Mouse (Mus musculus) testis, adult 2 months (tissue): ENCODE data around the gene Elmsan1. TPM values are rescaled to one million over a fixed set of nuclear protein-coding genes. Genes with fewer than 3 reads are reported as not detected.

Experiments
- H3K27ac ChIP-seq: fragments of 200-500 bp; 2 replicates; pipeline ENCODE4 v1.5.1; 2012; ENCODE audit warnings: low read depth, low read length; ENCODE audit not compliant: control insufficient read depth, insufficient read depth
- H3K27me3 ChIP-seq: fragments of 200-500 bp; 2 replicates; pipeline ENCODE4 v1.6.1; 2012; ENCODE audit warnings: mild to moderate bottlenecking, low read length, moderate library complexity; ENCODE audit not compliant: control insufficient read depth, insufficient read depth
- H3K36me3 ChIP-seq: fragments of 200-500 bp; 2 replicates; pipeline ENCODE4 v1.6.1; 2012; ENCODE audit warnings: mild to moderate bottlenecking, low read length; ENCODE audit not compliant: control insufficient read depth, insufficient read depth
- H3K4me1 ChIP-seq: fragments of 200-500 bp; 2 replicates; pipeline ENCODE4 v1.6.1; 2012; ENCODE audit warnings: low read length; ENCODE audit not compliant: control insufficient read depth, insufficient read depth
- H3K4me3 ChIP-seq: fragments of 200-500 bp; 2 replicates; pipeline ENCODE4 v1.5.1; 2012; ENCODE audit warnings: low read depth, mild to moderate bottlenecking, low read length, moderate library complexity, mixed read lengths; ENCODE audit not compliant: control insufficient read depth
- CTCF ChIP-seq: fragments of 200-500 bp; IDR thresholded peaks from 2 replicates; pipeline ENCODE4 v1.5.1; 2012; ENCODE audit warnings: low read depth, mild to moderate bottlenecking, inconsistent platforms, low read length, moderate library complexity; ENCODE audit not compliant: control insufficient read depth, insufficient read depth, insufficient replicate concordance
- POLR2A ChIP-seq: fragments of 200-500 bp; IDR thresholded peaks from 2 replicates; pipeline ENCODE4 v1.6.1; 2012; ENCODE audit warnings: low read depth, mild to moderate bottlenecking, inconsistent platforms, low read length, moderate library complexity; ENCODE audit not compliant: control insufficient read depth
- polyA plus RNA-seq: library from polyadenylated mRNA; depleted of rRNA; stranded (reverse); fragments of >200 nt; gene quantifications from 2 replicates; pipeline ENCODE4 v1.2.3, GENCODE M21; 2012

Gene Elmsan1
- polyA plus RNA-seq, 1 experiment, result 0.77 TPM

GRCm38 (mm10) chr12:84147954-84148621 is 70.6 kb downstream of the Elmsan1 start, which contains the start of gene Pnma1:
Gene Pnma1, minus strand, starts transcription at chr12:84148489.
- no peaks in the 10 kb centered on the region; the same call in 1 of the 2 replicates for H3K36me3 ChIP-seq
- TF ChIP-seq CTCF, result peak; percentile 34; the same call in 1 of the 2 replicates
- TF ChIP-seq POLR2A, result peak; percentile 92
- peak within 1 kb of the TSS; percentile 75 for H3K27ac ChIP-seq
- peaks cover 3% of the 10 kb centered on the region; the same call in 1 of the 2 replicates for H3K27me3 ChIP-seq
- H3K4me1 ChIP-seq, result peaks cover 28% of the 10 kb centered on the region
- H3K4me3 ChIP-seq, result peak within 1 kb of the TSS; percentile 90

GRCm38 (mm10) chr12:84142281-84143050 is 76.2 kb downstream of the Elmsan1 start:
- TF ChIP-seq CTCF (no peak), POLR2A (no peak)
- Histone ChIP-seq H3K4me1 (peaks cover 5% of the 10 kb centered on the region), H3K27me3 (no peaks in the 10 kb centered on the region), H3K27ac (no peak overlapping the region), H3K4me3 (no peak overlapping the region), H3K36me3 (no peaks in the 10 kb centered on the region; the same call in 1 of the 2 replicates)

- Histone ChIP-seq H3K27me3 (no peaks in the 10 kb centered on the region), H3K36me3 (no peaks in the 10 kb centered on the region), H3K27ac (no peak overlapping the region), H3K4me3 (no peak overlapping the region), H3K4me1 (no peaks in the 10 kb centered on the region)
- TF ChIP-seq CTCF (no peak), POLR2A (no peak)
Measured at GRCm38 (mm10) chr12:84141271-84141670, 77.4 kb downstream of the Elmsan1 start.

- Histone ChIP-seq H3K27ac (no peak overlapping the region), H3K4me1 (no peaks in the 10 kb centered on the region), H3K36me3 (no peaks in the 10 kb centered on the region), H3K27me3 (no peaks in the 10 kb centered on the region), H3K4me3 (no peak overlapping the region)
- TF ChIP-seq CTCF, result no peak
- no peak for TF ChIP-seq POLR2A
Measured at GRCm38 (mm10) chr12:84140135-84140534, 78.5 kb downstream of the Elmsan1 start.

GRCm38 (mm10) chr12:84137131-84137530 is 81.5 kb downstream of the Elmsan1 start:
- TF ChIP-seq POLR2A (no peak), CTCF (no peak)
- no peak overlapping the region for H3K4me3 ChIP-seq
- H3K27ac ChIP-seq, result no peak overlapping the region
- no peaks in the 10 kb centered on the region for H3K27me3 ChIP-seq
- no peaks in the 10 kb centered on the region for H3K4me1 ChIP-seq
- H3K36me3 ChIP-seq, result no peaks in the 10 kb centered on the region

- TF ChIP-seq CTCF (peak; percentile 32; the same call in 1 of the 2 replicates), POLR2A (no peak)
- H3K36me3 ChIP-seq, result no peaks in the 10 kb centered on the region
- H3K4me3 ChIP-seq, result no peak overlapping the region
- no peaks in the 10 kb centered on the region for H3K4me1 ChIP-seq
- no peak overlapping the region for H3K27ac ChIP-seq
- no peaks in the 10 kb centered on the region for H3K27me3 ChIP-seq
Measured at GRCm38 (mm10) chr12:84132265-84132664, 86.4 kb downstream of the Elmsan1 start.

DNA sequence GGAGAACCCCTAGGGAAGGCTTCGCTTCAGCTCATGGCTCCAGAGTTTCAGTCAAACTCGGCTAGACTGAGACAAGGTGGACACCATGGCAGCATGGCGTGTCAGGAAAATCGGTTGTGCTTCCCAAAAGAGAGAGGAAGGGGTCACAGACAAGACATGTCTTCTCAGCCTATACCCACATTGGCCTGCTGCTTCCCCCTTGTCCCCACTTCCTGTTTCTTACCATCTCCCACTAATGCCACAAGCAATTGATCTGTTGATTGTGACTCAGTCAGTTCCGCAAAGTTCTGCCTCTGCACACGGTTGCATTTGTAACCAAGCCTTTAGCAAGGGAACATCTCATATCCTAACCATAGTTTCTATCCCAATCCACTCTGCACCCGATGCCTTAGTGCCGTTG is 88.8 kb downstream of the Elmsan1 start:
- H3K27ac ChIP-seq, result no peak overlapping the region
- H3K4me1 ChIP-seq, result no peaks in the 10 kb centered on the region
- no peak overlapping the region for H3K4me3 ChIP-seq
- H3K36me3 ChIP-seq, result peaks cover 2% of the 10 kb centered on the region
- H3K27me3 ChIP-seq, result no peaks in the 10 kb centered on the region
- no peak for TF ChIP-seq POLR2A
- no peak for TF ChIP-seq CTCF
